Mouse (Mus musculus): ENCODE results near the gene Cib1.

DNA sequence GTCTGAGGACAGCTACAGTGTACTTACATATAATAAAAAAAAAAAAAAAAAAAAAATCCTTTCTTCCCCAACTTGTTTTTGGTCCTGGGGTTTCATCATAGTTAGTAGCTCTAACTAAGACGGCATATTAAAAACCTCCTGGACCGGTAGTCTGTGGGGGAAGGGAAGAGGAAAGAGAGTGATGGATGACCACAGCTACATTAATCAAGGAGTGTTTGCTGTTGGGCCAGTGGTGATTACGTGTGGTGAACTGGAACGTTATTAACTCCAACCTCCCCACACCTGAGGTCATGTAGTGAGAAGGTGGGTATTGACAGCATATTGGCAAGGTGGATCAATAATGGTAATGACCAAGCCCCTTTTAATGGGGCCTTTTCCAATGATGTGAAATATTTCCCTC is 48.1 kb downstream of the Cib1 start:
- TF ChIP-seq CTCF (IDR thresholded peaks at IDR 0.05; ENCODE audit: low read depth) (no peak), EP300 (optimal IDR thresholded peaks at IDR 0.05) (no peak)
